Mouse (Mus musculus): Measurements from ENCODE around the gene Mcf2l. TPM values are rescaled to one million over a fixed set of nuclear protein-coding genes. Genes with fewer than 3 reads are reported as not detected.

Mcf2l gene
- polyA plus RNA-seq, 1 experiment from 2014 or later = 1.2 TPM

DNA sequence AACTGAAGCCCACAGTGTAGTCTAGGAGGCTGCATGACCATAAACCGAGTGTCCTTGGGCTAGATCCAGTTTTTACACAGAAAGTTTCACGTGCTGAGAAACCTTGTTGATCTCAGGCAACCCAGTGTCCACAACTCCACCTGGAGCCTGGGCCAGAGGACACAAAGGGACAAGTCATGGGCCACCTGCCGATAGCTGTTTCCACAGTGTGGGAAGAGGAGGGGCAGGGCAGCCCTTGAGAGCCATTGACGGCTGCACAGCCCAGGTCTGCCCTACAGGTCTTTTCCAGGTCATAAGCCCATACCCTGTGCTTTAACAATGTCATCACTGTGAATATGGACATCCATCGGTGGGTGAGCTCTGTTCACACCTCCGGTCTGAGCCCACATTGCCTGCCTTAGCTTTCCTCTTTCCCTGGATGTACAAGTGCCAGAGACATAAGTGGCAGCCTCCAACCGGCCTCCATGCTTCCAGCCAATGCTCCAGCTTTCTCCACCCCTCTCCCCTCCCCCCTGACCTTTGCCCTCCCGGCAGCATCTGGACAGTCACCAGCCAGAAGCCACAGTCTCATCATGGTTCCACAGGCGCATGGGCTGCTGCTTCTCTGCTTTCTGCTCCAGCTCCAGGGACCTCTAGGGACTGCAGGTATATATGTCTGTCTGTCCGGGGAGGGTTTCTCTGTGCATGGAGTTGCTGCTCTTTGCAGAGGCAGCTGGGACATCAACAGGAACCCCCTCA, 152.1 kb downstream of the Mcf2l start, which contains the start of gene F7:
Gene F7, plus strand, starts transcription at position 548 of the 738 bp plus-strand sequence.
- peak; percentile 91 for ATAC-seq
- no peaks in the 10 kb centered on the region for H3K36me3 ChIP-seq (replicated peaks; ENCODE audit: insufficient read depth, low read length)
- 55% methylated on average over 10 of the region's 10 CpGs for WGBS (ENCODE audit: insufficient replicate concordance)
- peak within 1 kb of the TSS; percentile 17; the same call in 1 of the 2 replicates for H3K4me3 ChIP-seq (ENCODE audit: low read depth, low read length)
- peaks cover 21% of the 10 kb centered on the region for H3K4me1 ChIP-seq (ENCODE audit: insufficient read depth)
- H3K27me3 ChIP-seq (ENCODE audit: insufficient read depth, low read length) = no peaks in the 10 kb centered on the region
- peak within 1 kb of the TSS; percentile 58 for H3K4me2 ChIP-seq (ENCODE audit: low read depth, low read length)
- H3K9me3 ChIP-seq (ENCODE audit: low read length) = no peaks in the 10 kb centered on the region
- H3K27ac ChIP-seq (ENCODE audit: low read depth) = peak within 1 kb of the TSS; percentile 44
- H3K9ac ChIP-seq (replicated peaks) = no peak within 1 kb of the TSS; the same call in none of the 2 replicates
- no peak for TF ChIP-seq EP300 (IDR thresholded peaks at IDR 0.05; ENCODE audit: low read depth)
- no peak for TF ChIP-seq CTCF (IDR thresholded peaks at IDR 0.05; ENCODE audit: low read depth)
- DNase-seq = peak; percentile 83

DNA sequence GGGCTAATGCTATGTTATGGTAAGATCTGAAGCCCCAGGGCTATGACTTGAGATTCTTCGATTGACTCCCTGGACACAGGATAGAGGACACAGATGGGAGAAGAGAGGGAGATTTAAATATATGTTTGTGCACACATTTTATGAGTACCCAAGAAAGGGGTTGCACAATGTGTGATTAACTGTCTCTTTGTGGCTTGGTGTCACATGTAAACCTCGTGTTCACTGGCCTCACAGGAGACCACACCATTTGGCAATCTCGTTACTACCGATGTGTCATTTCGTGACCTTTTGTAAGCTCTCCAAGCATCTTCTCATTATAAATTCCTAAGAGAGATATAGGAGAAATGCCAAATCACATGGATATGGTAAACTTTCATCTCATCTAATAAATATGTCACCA, 154.0 kb downstream of the Mcf2l start:
- Histone ChIP-seq H3K27me3 (ENCODE audit: insufficient read depth, low read length) (no peaks in the 10 kb centered on the region), H3K4me3 (ENCODE audit: low read depth, low read length) (no peak overlapping the region), H3K36me3 (replicated peaks; ENCODE audit: insufficient read depth, low read length) (no peaks in the 10 kb centered on the region), H3K27ac (ENCODE audit: low read depth) (no peak overlapping the region), H3K4me1 (ENCODE audit: insufficient read depth) (peaks cover 21% of the 10 kb centered on the region), H3K9me3 (ENCODE audit: low read length) (no peaks in the 10 kb centered on the region), H3K4me2 (ENCODE audit: low read depth, low read length) (no peak overlapping the region), H3K9ac (replicated peaks) (no peak overlapping the region)
- WGBS (ENCODE audit: insufficient replicate concordance) = 52% methylated on average over 5 of the region's 5 CpGs
- ATAC-seq = no peak
- TF ChIP-seq EP300 (IDR thresholded peaks at IDR 0.05; ENCODE audit: low read depth) = no peak
- no peak for DNase-seq

DNA sequence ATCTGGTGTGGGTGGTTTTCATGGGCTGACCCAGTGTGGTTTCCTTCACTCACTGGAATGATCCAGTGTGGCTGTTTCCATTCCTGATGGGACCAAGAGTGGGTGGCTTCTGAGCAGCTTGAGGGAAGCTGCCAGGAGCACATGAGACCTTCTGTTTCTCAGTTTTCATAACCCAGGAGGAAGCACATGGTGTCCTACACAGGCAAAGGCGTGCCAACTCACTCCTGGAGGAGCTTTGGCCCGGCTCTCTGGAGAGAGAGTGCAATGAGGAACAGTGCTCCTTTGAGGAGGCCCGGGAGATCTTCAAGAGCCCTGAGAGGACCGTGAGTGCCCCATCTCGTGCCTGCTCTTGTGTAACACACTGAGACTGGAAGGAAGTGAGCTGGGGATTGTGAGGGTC, 154.9 kb downstream of the Mcf2l start:
- DNase-seq = no peak
- H3K4me1 ChIP-seq (ENCODE audit: insufficient read depth) = peaks cover 21% of the 10 kb centered on the region
- H3K27ac ChIP-seq (ENCODE audit: low read depth) = peak overlapping the region; percentile 44; the same call in 1 of the 2 replicates
- H3K9me3 ChIP-seq (ENCODE audit: low read length) = no peaks in the 10 kb centered on the region
- no peaks in the 10 kb centered on the region for H3K36me3 ChIP-seq (replicated peaks; ENCODE audit: insufficient read depth, low read length)
- no peak for ATAC-seq
- WGBS (ENCODE audit: insufficient replicate concordance) = 49% methylated on average over 5 of the region's 5 CpGs
- H3K4me2 ChIP-seq (ENCODE audit: low read depth, low read length) = no peak overlapping the region
- no peak overlapping the region for H3K9ac ChIP-seq (replicated peaks)
- no peaks in the 10 kb centered on the region for H3K27me3 ChIP-seq (ENCODE audit: insufficient read depth, low read length)
- H3K4me3 ChIP-seq (ENCODE audit: low read depth, low read length) = no peak overlapping the region
- TF ChIP-seq EP300 (IDR thresholded peaks at IDR 0.05; ENCODE audit: low read depth) = no peak
- TF ChIP-seq CTCF (IDR thresholded peaks at IDR 0.05; ENCODE audit: low read depth) = no peak

DNA sequence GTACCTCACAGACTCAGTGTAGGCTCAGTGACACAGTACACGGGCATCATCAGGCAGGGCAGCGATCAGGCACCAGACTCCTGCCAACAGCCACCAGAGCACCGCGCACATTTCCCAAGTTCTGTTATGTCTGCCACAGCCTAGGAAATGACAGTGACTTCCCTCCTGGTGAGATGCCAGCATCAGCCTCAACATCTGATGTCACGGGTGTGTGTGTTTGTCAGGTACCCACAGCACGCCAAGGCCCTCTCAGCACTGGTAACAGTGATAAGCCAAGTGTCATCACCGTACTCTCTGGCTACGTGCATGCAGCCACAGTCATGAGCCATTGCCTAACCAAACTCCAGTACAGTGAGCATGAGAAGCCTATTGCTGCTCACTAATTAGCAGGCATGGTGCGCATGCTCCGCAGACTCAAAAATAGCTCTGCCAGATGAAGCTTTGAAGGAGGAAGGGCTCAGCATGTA, 162.8 kb downstream of the Mcf2l start:
- Histone ChIP-seq H3K4me1 (ENCODE audit: insufficient read depth) (peaks cover 21% of the 10 kb centered on the region), H3K27ac (ENCODE audit: low read depth) (peak overlapping the region; percentile 90), H3K36me3 (replicated peaks; ENCODE audit: insufficient read depth, low read length) (0 out of 2 replicates have a peak, but pooled peaks cover 2% of the 10 kb centered on the region), H3K27me3 (ENCODE audit: insufficient read depth, low read length) (no peaks in the 10 kb centered on the region), H3K9ac (replicated peaks) (no peak overlapping the region), H3K4me2 (ENCODE audit: low read depth, low read length) (no peak overlapping the region), H3K9me3 (ENCODE audit: low read length) (no peaks in the 10 kb centered on the region), H3K4me3 (ENCODE audit: low read depth, low read length) (no peak overlapping the region)
- ATAC-seq = peak; percentile 16
- 65% methylated on average over 10 of the region's 10 CpGs for WGBS (ENCODE audit: insufficient replicate concordance)
- DNase-seq = no peak
- TF ChIP-seq CTCF (IDR thresholded peaks at IDR 0.05; ENCODE audit: low read depth) (no peak), EP300 (IDR thresholded peaks at IDR 0.05; ENCODE audit: low read depth) (no peak)

DNA sequence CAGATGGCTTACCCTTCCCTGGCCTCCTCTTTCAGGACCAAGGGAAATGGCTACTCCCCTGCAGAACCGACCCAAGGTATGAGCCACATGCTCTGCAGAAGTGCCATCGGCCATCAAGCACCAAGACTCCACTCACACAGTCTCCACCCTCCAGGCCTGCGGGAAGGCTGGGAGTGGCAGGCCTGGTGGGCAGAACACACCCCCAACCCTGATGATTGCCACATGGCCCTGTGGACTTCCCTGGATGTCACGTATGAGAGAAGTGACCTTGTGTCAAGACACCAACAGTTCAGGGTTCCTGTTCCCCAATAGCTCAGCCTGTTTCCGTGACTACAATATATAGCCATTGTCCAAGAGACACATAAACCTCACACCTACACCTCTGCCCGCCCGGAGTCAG, 163.4 kb downstream of the Mcf2l start, which contains the start of gene F10:
Gene F10, plus strand, starts transcription at position 294 of the 400 bp plus-strand sequence.
- Histone ChIP-seq H3K4me1 (ENCODE audit: insufficient read depth) (peaks cover 21% of the 10 kb centered on the region), H3K27me3 (ENCODE audit: insufficient read depth, low read length) (no peaks in the 10 kb centered on the region), H3K4me3 (ENCODE audit: low read depth, low read length) (peak within 1 kb of the TSS; percentile 43), H3K9ac (replicated peaks) (peak within 1 kb of the TSS; percentile 67), H3K27ac (ENCODE audit: low read depth) (peak within 1 kb of the TSS; percentile 90), H3K4me2 (ENCODE audit: low read depth, low read length) (peak within 1 kb of the TSS; percentile 65), H3K9me3 (ENCODE audit: low read length) (no peaks in the 10 kb centered on the region), H3K36me3 (replicated peaks; ENCODE audit: insufficient read depth, low read length) (0 out of 2 replicates have a peak, but pooled peaks cover 2% of the 10 kb centered on the region)
- DNase-seq (peak; percentile 65), ATAC-seq (peak; percentile 70)
- no peak for TF ChIP-seq CTCF (IDR thresholded peaks at IDR 0.05; ENCODE audit: low read depth)
- no peak for TF ChIP-seq EP300 (IDR thresholded peaks at IDR 0.05; ENCODE audit: low read depth)
- 49% methylated on average over 7 of the region's 7 CpGs for WGBS (ENCODE audit: insufficient replicate concordance)

GRCm38 (mm10) chr8:13037569-13037968, 164.0 kb downstream of the Mcf2l start:
- H3K4me3 ChIP-seq (ENCODE audit: low read depth, low read length) = peak overlapping the region; percentile 43
- TF ChIP-seq CTCF (IDR thresholded peaks at IDR 0.05; ENCODE audit: low read depth) (no peak), EP300 (IDR thresholded peaks at IDR 0.05; ENCODE audit: low read depth) (no peak; the same call in 1 of the 2 replicates)
- H3K27ac ChIP-seq (ENCODE audit: low read depth) = peak overlapping the region; percentile 90

More at GRCm38 (mm10) chr8:13037569-13037968, 164.0 kb downstream of the Mcf2l start:
- ATAC-seq (peak; percentile 92), DNase-seq (peak; percentile 73)
- Histone ChIP-seq H3K4me1 (ENCODE audit: insufficient read depth) (peaks cover 21% of the 10 kb centered on the region), H3K27me3 (ENCODE audit: insufficient read depth, low read length) (no peaks in the 10 kb centered on the region), H3K4me2 (ENCODE audit: low read depth, low read length) (peak overlapping the region; percentile 65), H3K9me3 (ENCODE audit: low read length) (no peaks in the 10 kb centered on the region), H3K36me3 (replicated peaks; ENCODE audit: insufficient read depth, low read length) (0 out of 2 replicates have a peak, but pooled peaks cover 2% of the 10 kb centered on the region), H3K9ac (replicated peaks) (peak overlapping the region; percentile 67)
- 44% methylated on average over 5 of the region's 5 CpGs for WGBS (ENCODE audit: insufficient replicate concordance)
